Mouse (Mus musculus) lung, postnatal 4 days (tissue): ENCODE measurements around the gene Nktr.

ENCODE experiments used
- DNase-seq, 2 experiments: peaks; one replicate each; pipeline ENCODE4 v3.0.0; 2021

The Nktr gene

DNA sequence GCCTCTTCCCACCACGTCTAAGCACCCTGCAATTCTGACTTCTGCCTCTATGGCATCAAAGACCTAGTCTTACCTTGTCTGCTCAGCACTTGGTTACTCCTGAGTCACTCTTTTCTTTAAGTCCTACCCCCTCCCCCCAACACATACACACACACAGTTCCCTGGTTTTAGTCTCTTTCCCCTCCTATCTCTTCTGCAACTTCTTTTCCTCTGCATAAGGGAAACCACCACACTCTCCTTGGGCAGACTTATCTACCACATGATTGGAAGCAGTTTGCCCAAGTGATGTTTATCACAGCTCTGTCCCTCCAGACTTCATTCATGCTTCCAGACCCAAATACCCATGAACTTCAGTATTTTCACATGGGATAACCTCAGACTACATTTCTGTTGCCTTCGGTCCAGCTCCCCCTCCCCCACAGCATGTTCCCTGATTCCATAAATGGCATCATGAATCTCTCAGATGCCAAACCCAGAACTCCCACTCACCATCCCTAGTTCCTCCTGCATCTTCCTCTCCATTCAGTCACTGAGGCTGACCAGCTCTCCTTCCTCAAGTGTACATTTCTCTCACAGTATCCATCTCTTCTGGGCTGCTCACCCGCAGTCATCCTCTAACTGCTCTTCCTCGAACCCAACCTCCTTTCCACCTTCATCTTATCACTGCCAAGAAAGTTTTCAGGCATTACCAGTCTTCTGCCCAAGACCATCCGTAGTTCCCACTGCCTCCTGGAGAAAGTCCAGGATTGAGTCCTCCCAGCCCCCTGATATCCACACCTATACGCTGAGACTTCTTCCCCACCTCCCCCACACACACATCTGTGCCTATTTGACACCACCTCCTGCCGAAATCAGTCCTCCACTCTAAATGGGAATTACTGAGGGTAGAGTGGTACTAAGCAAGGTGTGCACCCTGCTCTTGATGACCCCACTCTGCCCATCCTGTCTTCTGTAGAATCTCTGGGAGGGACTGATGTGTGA lies 10.2 kb upstream of the Nktr start:
- DNase-seq: no peak

DNA sequence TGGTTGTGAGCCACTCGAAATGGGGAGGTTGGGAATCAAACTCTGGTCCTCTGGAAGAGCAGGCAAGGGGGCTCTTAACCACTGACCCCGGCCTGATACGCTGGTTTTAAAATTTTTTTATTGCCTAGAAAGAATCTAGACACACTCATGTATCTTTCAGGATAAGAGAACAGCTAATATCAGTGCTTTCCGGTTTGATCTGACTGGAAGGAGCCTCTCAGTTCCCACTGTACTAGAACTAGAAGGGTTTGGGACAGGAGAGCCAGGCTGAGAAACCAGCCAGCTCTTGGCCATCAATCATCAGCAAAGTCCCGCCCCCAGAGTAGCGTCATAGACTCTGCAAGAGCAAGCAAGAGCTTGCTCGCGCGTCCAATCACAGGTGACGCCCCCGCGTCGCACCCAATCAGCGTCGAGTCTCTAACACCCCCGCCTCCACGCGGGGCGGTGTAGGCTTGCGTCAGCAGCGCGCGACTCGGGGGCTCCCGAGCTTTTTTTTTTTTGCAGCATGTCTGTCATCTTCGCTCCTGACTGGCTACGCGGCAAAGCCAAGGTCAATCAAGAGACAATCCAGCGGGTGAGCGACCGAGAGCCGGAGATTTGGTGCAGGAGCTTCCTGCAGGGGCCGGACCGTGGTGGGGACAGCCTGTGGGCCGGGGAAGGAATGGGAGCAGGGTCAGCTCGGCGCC lies 8.9 kb upstream of the Nktr start, which contains the start of gene Ss18l2:
Gene Ss18l2 (plus strand): TSS at position 432 of the 686 bp plus-strand sequence.
- DNase-seq: peak; percentile 98 to 99

DNA sequence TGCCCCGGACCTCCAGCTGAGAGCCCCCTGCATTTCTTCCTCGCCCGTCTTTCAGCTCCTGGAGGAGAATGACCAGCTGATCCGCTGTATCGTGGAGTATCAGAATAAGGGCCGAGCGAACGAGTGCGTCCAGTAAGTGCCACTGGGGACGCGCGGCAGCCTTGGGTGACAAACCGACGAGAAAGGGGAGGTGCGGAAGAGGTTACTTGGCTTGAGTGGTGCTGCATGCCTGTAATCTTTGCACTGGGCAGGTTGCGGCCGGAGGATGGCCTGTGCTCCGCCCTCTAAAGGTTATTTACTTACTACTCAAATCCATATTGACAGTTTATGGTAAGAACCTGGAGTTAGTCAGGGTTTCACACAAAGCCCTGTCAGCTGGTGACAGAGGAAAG lies 8.4 kb upstream of the Nktr start:
- no peak for DNase-seq

DNA sequence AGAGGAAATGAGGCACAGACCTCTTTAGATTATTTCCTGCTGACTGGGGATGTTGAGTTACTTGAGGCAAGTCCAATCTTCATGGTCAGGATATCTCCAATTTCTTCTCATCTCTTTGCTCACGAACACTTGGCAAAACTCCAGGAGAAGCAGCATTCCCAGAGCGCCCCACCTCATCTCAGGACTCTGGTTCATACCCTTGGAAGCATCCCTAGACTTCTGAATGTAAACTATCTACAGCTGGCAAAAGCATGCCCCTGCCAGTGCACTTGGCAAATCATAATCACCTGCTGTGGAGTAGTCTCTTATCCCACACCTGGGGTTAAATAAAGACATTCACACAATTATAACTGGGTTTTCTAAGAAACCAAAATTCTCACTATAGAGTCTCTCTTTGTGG lies 1.9 kb upstream of the Nktr start:
- DNase-seq: no peak

DNA sequence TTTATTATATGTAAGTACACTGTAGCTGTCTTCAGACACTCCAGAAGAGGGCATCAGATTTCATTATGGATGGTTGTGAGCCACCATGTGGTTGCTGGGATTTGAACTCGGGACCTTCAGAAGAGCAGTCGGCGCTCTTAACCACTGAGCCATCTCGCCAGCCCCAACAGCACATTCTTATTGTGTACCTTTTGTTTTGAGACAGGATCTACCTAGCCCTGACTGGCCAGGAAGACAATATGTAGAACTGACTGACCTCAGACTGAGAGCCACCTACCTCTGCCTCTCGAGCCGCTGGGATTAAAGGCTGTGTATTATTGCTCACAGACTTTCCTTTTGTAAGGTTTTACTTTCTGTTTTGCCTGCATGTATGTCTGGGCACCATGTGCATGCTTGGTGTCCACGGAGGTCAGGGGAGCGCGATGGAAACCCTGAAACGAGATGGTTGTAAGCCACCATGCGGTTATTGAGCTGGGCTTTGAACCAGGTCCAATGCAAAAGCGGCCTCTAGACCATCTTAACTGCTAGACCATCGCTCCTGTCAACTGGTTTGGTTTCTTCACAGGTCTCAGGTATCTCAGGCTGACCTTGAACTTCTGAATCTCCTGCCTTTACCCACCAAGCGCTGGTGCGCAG lies 781 bp upstream of the Nktr start:
- peak in 1 of 2 experiments; percentile 32 for DNase-seq

DNA sequence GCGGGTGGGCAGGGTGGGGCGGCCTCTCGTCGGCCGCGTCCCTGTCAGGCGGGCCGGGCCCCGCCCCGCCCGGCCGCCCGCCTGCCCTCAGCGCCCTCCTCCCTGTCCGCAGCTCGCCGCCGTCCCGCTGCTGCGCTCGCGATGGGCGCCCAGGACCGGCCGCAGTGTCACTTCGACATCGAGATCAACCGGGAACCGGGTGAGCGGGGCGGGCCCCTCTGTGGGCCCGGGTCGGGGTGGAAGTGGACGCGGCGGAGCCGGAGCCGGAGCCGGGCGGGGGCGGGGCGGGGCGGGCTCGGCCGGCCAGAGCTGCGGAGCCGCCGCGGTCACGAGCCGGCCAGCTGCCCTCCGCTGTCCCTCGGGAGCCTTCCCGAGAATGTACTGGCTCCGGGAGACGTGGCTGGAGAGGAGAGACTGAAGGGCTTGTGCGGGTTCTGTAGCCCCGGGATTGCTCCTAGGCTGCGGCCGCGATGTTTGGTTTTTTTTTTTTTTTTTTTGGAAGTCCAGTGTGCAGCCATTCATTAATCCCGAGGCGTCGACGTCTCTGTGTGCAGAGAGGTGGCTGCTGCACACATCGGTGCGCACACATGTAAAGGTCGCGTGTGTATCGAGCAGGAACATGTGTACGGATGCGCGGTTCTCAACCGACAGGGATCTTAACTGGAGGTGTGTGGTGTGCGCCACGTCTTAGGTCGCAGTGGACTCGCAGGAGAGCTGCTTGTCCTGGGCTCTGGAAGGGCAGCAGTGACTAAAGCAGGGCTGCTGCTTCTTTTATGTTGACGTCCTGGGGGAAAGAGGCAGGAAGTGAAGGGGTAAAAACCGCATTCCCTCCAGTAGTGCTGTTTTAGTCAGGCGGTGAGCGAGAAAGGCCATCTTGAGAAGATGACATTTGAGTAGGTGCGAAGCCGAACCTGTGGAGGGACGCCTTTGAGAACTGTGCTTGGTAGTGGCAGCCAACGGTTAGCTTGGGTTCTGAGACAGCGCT lies 670 bp downstream of the Nktr start:
- peak in 1 of 2 experiments; percentile 34 for DNase-seq

DNA sequence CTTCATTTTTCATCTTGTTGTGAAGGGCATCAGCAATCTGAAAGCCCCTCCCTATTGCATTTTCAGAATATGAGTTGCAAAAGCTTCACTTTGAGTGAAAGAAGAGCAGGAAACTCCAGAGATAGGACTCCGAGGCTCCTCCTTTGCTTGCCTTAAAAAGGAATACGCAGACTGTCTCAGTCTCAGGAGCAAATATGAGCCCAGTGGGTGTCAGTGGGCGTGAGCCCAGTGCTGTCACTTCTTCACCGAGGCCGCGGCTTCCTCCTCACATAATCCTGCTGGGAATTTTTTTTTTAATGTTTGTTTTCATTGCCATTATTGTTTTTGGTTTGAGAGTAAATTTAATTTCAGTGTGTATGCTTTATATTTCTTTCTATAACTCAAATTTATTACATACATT lies 21.5 kb downstream of the Nktr start:
- DNase-seq: no peak

DNA sequence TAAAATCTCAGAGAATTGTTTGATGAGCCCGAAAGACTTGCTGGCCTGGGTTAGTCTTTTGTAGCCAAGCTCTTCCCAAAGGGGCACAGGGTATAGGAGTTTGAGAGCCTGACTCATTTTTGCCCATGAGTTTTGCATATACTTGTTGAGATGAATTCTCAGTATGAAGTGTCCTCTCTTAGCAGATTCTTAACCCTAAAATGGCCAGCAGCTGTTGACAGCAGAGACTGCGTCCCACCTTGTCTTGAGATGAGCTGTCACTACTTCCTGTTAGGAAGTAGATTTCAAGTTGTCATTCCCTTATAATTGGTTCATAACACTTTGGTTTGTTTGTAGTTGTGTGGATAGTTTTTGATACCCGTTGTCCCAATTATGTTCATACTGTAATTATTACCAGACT lies 22.2 kb downstream of the Nktr start:
- no peak for DNase-seq

DNA sequence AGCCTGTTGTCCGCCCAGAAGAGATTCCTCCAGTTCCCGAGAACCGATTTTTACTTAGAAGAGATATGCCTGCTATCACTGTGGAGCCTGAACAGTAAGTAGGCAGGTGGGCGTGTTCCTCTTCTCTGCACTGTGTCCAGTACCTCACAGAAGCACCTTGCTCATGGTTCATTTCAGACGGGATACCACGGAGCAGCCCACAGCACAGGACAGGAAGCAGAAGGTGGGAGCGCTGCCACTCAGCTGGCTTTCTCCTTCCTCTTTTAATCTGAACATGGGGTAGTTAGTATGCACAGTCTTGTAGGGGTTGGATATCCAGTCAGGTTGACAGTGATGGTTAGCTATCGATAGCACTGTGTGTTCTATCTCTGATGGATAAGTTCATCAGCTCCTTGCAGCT lies 25.1 kb downstream of the Nktr start:
- no peak for DNase-seq

DNA sequence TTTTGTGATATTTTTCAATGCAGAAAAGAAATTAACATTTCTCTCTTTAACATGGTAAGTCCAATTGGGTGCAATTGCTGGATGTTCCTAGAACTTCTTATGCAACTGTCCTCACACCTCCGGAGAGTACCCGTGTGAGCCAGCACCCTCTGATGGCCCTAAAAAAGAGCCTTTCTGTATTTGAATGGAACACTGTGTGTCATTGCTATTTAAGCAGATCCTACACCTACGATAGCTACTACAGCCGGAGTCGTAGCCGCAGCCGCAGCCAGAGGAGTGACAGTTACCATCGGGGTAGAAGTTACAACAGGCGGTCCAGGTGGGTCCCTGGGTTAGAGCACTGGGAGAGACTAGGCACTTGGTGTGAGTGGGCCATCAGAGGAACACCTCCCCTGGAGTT lies 33.8 kb downstream of the Nktr start:
- DNase-seq: no peak

DNA sequence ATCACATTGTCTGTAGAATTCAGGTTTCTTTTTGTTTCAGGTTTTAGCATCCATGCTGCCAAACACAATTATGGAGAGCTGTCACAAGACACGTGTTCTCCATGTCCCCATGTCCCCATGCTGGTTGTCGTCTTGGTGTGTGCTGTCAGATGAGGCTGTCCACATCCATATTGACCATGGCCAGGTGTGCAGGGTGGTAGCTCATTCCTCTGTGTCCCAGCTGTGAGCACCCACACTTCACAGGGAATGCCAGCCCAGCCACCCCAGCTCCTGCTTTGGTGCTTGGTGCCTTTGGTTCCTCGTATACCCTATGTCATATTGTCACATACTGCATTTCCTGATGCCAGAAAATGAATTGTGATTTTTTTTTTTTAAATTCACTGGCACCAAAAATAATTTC lies 35.7 kb downstream of the Nktr start:
- DNase-seq: no peak

DNA sequence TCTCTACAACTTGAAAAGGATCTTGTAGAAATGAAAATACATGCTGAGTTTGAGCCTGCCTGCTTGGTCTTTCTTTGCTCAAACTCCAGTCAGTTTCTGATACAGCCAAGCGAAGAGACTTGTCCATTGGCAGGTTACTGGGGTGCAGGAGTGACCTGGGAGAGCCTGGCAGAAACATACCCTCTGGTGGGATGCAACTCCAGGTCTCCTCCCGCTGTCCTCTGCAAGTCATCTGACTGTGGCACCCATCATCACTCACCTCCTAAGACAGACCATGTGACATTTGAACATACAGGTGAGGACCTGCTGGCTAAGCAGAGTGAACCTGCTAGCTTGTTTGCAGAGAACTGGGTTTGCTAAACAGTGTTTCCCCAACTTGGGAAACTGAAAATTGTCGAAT lies 37.8 kb downstream of the Nktr start:
- DNase-seq: no peak

DNA sequence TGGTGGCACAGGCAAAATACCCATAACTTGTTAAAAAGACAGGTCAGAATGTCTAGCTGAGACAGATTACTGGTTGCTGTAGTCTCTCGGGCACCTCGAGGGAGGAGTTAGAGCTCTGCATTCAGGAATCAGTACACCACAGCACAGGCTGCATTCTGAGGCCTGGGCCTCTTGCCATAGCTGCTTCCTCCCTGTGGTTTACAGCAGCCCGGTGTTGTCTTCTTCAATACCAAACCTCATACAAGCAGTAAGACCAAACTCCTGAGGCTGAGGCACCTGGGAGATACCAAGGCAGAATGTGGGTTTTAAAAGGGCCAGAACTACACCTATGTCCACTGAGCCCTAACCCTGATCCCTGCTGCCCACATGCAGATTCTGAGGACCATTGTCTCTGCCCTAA lies 38.5 kb downstream of the Nktr start:
- DNase-seq: no peak

DNA sequence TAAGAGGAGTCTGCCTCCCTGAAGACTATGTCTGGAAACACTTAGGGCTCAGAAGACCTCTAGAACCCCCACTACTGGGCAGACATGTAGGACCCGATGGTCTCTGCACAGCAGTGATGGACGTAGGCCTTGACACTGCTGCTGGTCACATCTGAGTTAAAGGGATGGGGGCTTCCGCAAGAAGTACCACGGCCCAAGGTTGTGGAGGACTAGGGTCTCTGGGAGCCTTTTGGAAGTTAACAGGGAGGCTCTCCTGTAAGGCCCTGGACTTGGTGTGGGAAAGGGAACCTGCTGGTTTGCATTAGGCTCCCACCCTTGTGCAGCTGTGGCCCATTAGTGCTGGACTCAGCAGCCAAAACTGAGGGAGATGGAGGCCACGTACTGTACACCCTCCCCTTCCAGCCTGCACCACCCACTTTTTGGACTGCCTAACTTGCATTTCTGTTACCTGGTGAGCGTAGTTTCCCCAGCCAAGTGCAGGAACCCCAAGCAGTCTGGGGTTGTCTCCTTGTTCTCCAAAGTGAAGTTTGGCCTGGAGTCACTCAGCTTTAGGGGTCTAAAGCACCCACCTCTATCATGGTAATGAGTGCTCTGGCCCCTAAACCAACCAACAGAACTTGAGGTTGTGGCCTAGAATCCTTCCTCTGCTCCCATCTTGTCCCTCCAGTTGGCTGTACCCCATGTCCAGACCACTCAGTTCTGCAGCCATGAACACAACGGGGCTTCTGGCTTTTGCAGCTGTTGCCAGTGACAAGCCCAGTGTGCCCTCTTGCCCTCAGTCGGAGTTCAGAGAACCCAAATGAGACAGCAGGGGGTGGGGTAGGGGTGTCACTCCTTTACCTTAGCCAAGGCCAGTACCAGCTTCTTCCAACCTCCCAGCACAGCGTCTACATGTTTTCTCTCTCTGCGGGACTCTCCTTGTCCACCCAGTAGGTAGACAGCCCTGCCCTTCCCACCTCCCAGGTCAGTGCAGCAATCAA lies 39.2 kb downstream of the Nktr start:
- peak in 1 of 2 experiments; percentile 16 for DNase-seq

DNA sequence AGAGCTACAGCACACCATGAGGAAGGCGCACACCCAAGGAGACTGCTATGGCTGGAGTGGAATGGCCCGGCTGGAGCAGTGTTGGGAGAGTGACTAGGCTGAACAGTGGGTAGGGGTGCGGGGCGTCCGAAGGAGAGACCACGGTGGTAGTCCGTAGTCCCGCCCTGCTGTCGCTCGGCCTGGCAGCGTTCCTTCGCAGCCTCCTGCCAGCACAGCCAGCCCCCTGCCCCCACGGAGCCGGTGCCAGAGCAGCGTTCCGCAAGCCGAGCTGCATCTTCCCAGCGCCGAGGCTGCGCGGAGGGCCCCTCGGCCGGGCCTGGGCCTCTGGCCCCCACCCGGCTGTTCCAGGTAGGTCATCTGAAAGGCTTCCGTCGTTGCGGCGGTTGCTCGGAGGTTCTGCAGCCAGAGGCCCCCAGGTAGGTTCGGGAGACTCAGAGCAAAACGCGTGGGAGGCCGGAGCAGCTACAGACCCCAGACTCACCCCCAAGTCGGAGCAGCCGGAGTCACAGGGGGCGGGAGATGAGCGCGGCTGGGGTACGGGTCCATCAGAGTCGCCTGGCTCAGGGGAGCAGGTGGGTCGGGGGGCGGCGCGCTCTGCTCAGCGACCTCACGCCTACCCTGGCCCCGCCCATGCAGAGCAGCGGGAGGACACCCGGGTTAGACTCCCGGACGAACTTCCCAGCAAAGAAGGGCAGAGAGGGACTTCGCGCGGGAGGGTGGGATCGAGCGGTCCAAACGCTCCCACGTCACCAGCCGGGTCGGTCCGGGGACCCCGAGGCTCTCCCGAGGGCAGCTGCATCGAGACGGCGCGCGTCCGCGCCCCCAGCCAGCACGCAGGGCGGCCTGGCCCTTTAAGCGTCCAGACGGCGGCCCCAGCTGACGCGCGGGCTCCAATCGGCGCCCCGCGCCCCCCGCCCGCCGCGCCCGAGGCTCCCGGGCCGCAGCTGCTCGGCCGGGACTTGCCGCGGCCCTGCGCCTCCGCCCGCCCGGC lies 40.4 kb downstream of the Nktr start, which contains the start of gene Zfp651:
Gene Zfp651 (plus strand): TSS at position 240 of the 991 bp plus-strand sequence.
- peak; percentile 69 to 87 for DNase-seq

DNA sequence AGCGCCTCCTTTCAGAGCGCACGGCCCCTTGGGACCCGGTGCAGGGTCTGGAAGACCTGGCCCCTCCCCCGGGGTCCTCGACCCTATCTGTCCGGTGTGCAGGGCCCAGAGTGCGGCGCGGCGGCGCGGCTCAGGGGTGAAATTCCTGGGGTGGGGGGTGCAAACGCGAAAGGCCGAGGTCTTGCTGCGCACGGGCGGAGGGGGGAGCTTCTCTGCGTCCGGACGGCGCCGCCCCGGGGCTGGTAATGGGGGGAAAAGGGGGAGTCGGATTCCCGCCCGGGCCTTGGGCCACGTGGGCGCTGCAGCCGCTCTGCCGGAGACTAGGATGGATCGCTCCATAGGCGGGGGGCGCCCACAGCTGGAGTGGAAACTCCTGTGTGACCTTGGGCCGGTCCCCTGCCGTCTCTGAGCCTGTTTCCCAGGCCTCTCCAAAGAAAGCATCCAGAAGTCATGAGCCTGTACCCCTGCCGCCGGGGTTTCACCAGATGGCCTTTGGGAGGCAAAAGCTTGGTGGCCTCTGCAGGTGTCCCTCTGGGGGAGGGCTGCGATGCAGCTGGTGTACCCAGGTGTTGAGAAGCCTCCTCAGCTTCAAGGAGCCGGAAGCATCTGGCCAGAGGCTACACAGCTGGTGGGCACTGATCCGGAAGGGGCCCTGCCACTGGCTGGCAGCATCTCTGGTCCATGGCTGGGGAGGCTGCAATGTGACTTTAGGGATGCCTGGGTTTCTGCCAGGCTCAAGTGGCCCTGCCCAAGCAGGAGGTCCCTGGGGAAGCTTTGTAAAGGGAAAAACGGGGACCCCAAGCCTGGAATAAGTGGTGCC lies 41.5 kb downstream of the Nktr start:
- DNase-seq: peak; percentile 81 to 89

DNA sequence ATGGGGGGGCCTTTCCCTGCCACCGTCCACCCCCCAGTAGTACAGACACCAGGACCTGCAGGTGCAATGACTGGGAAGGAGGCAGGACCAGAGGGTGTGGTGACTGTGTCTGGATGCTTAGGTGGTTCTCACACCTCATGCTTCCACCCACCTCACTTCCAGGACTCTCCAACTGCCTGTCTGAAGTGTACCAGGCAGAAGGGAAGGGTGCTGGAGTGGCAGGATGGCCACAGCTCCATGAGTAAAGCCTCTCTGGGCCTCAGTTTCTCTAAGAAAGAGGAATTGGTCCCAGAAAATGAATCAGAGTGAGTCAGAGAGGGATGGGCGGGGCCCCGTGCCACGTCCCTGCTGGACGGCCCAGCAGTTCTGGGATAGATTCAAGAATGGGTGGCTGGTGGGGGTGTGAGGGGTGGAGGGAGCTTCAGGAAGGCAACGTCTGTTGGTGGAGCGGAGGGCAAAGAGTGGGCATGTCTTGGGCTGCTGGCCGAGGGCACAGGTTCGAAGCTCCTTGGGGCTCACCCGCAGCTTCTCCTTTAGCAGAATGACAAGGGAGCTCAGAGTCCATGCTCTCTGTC lies 42.2 kb downstream of the Nktr start:
- peak in 1 of 2 experiments; percentile 27 for DNase-seq

DNA sequence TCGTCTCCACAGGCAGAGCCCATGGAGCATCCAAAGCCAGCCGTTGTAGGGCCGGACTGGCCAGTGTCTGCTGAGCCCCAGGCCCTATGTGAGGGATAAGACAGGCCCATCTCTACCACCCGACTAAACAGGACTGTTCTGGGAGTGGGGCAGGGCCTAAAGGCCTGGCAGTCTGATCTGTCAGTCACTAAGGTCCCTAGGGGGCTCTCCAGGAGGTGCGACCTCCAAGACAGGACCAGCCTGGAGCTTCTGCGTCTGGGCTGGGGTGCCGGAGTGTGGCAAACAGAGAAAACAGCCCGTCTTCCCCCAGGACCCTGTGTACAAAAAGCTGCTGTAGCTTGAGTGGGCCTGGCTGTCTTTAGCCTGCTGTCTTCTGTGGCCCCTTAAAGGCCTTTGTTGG lies 42.8 kb downstream of the Nktr start:
- peak in 1 of 2 experiments; percentile 25 for DNase-seq
